Mouse (Mus musculus): Measurements from ENCODE around the gene Gmds.

GRCm38 (mm10) chr13:31819664-31820405, 518.7 kb downstream of the Gmds start:
- no peak for TF ChIP-seq CTCF (IDR thresholded peaks at IDR 0.05; ENCODE audit: control insufficient read depth, insufficient read depth, insufficient replicate concordance, low read depth, low read length)
- no peak for TF ChIP-seq POLR2A (IDR thresholded peaks at IDR 0.05; ENCODE audit: control insufficient read depth, low read depth, low read length)

Data from testis, adult 2 months (tissue).